Mouse (Mus musculus): ENCODE data around the gene Arfgef2.
"Not testable (repeated sequence)": the region's sequence is repeated elsewhere in the genome, so short reads cannot be mapped to it uniquely, and the experiment has no call there.

Arfgef2 gene

DNA sequence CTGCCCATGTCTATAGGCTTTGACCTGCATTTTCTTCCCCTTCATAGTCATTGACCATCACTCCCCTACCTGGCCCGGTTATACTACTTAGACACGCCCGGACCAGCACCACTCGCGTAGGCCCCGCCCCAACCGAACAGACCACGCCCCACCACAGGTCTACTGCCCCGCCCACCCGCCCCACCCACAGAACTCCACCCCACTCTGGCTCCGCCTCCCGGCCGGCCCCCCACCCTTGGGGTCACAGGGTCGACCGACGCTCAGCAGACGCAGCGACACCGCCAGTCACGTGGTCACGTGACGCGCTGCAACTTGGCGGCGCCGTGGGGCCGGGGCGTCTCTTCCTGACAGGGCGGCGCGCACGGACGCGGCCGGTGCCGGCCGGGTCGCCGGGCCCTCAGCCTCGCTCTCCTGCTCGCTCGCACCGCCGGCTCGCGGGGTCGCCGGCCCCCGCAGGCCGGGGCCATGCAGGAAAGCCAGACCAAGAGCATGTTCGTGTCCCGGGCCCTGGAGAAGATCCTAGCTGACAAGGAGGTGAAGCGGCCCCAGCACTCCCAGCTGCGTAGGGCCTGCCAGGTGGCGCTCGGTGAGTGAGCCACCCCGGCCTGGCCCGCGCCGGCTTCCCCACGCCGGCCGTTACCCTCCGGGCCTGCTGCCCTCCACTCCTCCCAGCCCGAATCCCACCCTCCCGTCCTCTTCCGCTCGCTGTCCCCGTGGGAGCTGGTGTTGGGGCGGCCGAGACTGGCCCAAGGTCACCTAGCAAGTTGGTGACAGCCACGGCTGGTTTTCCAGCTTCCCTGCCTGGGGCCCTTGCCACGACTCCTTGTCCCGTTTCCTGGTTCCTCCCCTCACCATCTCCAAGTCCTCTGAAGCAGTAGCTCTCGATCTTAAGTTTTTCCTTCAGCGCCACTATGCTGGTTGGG, at the start of gene Arfgef2:
TSS of gene Arfgef2 (plus strand) at position 339 of the 923 bp plus-strand sequence.
- in situ Hi-C loops (cut with MboI, MseI): no loop called here

DNA sequence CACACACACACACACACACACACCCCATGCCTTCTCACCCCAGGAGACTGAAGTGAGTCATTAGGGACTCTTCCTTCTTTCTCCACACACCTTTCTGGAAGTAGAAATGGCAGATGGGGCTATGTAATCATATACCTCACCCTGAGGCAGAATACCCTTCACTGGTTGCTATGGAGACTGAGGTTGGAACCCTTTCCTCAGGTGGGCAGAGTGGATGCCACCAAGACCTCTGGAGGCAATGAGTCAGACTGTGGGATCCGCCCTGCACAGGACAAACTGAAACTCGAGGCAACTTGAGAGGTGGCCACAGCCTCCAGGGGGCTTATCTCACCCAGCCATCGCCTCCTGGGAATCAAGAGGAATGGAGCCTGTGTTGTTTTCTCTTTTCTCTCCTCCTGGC, 47.4 kb upstream of the Arfgef2 start:
- in situ Hi-C loops (cut with MboI, MseI): no loop called here

DNA sequence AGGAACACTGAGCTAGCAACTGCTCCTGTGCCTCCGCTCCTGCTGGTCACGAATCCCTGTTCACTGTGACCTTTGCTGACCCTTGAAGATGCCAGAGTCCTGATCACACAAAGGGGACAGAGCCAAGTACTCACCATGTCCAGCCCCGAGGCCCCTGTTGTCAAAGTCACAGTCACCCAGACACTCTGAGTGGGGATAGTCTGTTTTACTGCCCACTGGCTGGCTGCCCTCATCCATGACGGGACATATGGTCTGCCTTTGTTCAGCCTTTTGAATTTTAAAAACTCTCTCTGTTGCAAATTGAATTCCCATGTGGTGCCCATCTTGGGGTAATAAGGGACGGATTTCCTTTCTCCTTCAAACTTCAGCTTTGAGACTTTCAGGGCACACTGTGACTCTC, 41.3 kb upstream of the Arfgef2 start:
- in situ Hi-C loops (cut with MboI, MseI): no loop called here

DNA sequence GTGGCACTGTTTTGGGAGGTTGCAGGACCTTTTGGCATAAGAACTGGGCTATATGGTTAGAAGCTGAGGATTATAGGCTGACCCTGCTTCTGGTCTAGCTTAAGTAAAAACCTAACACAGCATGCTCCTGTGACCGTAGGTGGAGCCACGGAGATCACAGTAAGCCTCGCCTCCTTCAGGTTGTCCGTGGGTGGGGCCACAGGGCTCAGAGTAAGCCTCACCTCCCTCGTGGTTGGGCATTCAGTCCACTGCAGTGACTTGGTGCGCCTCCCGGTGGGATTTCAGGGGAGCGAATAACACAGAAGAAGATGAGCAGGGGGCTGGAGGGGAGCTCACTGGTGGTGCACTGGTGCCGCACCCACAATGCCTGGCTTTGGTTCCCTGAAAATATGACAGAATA, 37.8 kb upstream of the Arfgef2 start:
- in situ Hi-C loops (cut with MboI, MseI): no loop called here

DNA sequence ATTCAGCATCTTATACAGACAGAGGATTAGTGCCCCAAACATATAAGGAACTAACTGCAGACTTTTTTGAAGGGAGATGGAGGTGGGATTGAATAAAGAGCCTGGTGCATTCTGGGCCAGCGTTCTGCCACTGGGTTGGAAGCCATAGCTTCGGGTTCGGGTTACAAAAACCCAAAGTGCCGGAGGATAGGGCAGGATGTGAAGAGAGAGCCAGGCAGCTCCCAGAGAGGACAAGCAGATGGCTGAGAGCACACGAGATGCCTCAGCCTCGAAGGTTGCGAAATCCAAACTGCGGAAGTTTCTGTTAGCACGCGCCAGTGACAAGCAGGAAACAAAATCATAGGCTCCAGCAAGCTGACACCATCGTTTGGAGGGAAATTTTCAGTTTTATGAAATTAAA, 34.0 kb upstream of the Arfgef2 start:
- in situ Hi-C loops (cut with MboI, MseI): loop anchor here in 1 of 2 experiments (10.0 kb wide), 1 partner anchor 57 kb away; the partner anchor contains the start of gene Prex1

DNA sequence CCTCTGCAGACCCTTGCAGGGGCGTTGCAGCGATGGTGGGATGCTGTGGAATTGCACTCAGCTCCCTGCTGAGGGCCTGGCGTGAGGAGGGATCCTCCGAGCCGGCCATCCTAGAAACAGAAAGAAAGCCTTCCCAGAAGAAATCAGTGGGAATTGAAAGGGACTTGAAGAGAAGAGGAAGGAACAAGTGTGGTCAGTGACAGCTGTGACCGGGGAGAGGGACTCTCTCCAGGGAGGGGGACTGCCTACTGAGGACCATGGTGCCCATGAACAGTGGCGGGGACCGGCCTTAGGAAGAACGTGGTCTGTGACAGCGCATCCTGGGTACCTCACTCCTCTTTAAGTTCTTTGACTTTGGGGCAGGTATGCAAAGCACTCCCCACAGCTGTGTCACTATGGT, 31.8 kb upstream of the Arfgef2 start:
- in situ Hi-C loops (cut with MboI, MseI): loop anchor here in 1 of 2 experiments (10.0 kb wide), 1 partner anchor 59 kb away; the partner anchor contains the start of gene Prex1

DNA sequence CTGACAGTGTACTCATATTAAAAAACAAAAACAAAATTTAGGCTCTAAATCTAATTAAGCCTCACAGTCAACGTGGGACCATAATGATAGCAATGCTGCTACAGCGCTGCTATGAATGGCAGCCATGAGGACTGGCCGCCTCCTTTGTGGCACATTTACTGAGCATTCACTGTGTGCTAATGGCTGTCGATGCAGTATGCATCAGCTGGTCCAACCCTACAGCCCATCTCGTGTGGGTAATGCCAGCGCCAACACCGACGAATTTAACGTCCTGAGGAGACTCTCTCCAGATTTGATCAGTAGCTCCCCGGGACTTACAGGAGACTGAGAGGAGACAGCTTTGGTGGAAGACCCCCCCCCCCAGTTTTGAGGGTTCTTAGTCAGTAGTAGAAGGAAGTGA, 31.1 kb upstream of the Arfgef2 start:
- in situ Hi-C loops (cut with MboI, MseI): loop anchor here in 1 of 2 experiments (10.0 kb wide), 1 partner anchor 59 kb away; the partner anchor contains the start of gene Prex1

DNA sequence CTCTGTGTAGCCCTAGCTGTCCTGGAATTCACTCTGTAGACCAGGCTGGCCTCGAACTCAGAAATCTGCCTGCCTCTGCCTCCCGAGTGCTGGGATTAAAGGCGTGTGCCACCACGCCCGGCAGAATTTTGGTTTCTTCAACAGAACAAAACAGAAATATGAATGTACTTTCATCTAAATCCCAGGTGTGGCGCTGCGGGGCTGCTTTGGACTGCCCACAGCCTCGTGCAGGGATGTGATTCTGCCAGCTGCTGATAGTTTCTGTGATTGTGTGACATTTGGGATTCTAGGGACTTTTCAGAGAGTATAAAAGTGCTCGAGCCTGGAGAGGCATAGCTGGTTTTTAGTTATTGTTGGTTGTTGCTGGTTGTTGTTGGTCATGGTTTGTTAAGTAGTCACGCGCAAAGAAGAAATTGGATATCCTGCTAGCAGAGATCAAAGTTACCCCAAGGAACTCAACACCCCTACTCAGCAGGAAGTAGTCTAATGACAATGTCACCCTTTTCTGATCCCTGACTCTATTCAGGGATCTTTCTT, 30.0 kb upstream of the Arfgef2 start:
- in situ Hi-C loops (cut with MboI, MseI): loop anchor here (5.0 to 10.0 kb wide), 2 partner anchors 58 to 61 kb away; partner anchors contain the start of gene Prex1 (in 1 of the 2)

DNA sequence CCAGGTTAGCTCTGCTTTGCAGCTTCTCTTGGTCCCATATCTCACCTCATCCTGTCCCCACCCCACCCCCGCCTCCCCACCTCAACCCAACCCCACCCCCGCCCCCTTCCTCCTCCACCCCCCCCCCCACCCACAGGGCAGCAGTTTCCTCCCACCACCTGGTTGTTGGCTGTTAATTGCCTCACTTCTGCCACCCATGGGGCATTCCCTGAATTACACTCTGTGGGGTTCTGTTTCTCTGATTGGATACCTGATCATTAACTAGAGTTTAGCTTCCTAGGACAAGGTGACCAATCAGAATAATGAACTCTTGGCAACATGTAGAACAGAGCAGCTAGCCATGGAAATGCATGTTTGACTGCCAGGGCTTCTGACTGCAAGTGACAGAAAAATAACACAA, 29.1 kb upstream of the Arfgef2 start:
- in situ Hi-C loops (cut with MboI, MseI): loop anchor here (5.0 to 10.0 kb wide), 2 partner anchors 59 to 61 kb away; partner anchors contain the start of gene Prex1 (in 1 of the 2)

DNA sequence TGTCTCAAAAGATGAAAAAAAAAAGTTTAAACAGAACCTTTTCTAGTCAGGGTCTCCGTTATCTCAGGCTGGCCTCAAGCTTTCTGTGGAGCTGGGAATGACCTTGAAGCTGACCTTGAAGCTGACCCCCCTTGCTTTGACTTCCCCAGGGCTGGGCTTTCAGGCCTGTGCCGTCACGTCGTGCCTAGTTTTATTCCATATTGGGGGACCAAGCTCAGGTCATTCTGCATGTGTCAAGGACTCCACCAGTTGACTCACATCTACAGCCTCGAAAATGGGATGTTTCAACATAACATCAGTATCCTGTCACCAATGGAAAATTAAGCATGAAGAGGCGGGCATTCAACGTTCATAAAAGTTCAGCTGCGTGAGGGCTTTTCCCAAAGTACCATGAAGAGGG, 25.4 kb upstream of the Arfgef2 start:
- in situ Hi-C loops (cut with MboI, MseI): loop anchor here (5.0 to 10.0 kb wide), 3 partner anchors 63 to 183 kb away; partner anchors contain the start of gene Prex1 (in 1 of the 2)

DNA sequence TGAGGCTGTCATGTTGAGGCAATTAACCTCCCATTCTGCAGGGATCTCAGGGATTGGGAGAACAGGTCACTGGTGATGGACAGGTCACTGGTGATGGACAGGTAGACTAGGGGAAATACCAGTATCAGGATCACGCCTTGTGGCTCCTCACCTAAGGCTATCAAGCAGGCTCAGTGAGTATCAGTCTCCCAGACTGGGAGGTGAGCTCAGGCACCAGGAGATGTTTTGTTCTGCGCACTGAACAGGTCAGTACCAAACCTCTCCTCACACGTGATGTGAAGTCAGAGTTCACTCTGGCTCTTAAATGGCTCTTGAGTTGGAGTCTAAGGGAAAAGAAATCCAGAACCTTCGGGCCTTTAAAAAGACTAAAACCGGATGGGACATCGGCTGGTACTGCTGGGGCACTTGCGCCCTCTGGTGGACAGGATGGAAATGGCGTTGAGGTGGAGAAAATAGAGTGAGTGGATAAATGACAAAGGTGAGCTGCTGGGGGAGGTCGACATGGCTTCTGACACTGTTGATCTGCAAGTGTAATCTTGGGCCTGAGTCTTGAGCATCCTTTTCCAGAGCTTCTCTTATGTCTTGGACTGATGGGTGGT, 24.3 kb upstream of the Arfgef2 start:
- in situ Hi-C loops (cut with MboI, MseI): loop anchor here (5.0 kb wide), 1 partner anchor 184 kb away; no protein-coding TSS in a partner anchor

DNA sequence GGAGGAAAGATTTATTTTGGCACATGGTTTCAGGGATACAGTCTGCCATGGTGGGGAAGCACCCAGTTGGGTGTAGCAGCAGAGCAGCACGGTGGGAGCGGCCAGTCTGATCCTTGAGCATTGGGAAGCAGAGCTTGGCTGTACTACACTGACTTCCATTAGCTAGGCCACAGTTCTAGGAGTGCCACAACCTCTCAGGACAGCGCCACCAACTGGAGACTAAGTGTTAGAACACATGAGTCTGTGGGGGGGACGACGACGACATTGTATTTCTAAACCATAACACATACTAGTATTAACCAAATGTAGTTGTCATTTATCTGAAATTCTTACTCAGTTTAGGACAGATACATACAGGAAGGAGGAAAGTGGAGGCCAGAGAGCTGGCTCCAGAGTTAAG, 21.0 kb upstream of the Arfgef2 start:
- in situ Hi-C loops (cut with MboI, MseI): loop anchor here (5.0 kb wide), 1 partner anchor 187 kb away; no protein-coding TSS in a partner anchor

DNA sequence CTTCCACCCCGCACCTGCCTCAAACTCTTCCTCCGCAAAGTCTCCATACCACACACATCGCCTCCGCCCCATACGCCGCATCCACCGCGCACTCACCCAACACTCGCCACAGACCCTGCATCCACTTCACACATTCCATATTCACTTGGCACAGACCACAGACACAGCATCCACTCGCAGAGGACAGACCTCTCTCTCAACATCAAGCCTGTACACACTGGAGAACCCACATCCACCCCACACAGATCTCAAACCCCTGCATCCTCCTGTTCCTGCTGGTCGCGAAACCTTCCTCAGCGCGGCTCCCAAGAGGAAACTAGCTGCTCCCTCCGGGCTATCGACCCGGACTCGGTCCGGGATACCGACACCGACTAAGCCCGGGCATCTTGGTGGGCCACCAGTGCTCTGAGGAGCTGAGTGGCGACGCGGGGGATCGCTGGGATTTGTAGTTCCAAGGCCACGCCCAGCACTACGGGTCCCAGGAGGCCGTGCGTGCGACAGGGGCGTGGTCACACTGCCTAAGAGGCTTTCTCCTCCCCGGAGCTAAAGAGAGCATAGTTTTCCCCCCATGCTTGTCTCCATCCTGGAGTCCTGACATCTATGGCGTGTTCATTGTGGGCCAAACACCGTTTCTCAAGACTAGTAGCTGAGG, 18.9 kb upstream of the Arfgef2 start:
- in situ Hi-C loops (cut with MboI, MseI): no loop called here

DNA sequence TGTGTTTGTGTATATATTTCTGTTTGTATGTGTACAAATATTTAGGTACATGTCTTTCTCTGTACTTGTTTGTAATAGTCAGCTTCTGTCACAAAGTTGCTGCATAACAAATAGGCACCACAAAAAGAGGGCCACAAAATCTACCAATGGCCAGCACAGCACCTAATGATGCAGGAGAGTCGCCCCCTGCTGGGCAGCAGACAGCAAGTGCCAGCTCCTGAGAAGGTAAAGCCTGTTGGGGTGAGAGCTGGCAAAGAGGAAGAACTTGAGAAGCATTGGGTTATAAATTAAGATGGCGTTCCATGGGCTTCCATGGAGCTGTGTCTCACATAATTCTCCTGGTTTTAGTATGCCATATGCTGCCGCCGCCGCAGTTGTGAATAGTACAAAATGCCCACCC, 13.7 kb upstream of the Arfgef2 start:
- in situ Hi-C loops (cut with MboI, MseI): no loop called here

DNA sequence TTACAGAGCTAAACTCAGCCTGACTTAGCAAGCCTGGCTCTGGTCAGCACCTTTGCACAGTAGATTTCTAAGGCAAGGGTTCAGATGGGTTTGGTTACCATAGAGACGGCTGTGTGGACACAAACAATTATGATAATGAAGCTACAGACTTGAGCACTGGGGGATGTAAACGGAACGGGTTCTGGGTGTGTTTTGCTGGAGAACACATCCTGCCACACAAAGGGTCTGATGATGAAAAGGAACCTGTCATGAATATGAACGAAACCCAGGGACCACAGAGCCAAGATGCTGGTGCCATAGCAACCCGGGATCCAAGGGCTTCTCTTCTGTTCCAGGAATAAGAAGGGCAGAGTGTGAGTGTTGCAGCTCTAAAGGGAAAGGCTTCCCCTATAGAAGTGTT, 13.0 kb upstream of the Arfgef2 start, which contains the start of gene Trp53rkb:
TSS of gene Trp53rkb (plus strand) at position 177 of the 400 bp plus-strand sequence.
- in situ Hi-C loops (cut with MboI, MseI): no loop called here

DNA sequence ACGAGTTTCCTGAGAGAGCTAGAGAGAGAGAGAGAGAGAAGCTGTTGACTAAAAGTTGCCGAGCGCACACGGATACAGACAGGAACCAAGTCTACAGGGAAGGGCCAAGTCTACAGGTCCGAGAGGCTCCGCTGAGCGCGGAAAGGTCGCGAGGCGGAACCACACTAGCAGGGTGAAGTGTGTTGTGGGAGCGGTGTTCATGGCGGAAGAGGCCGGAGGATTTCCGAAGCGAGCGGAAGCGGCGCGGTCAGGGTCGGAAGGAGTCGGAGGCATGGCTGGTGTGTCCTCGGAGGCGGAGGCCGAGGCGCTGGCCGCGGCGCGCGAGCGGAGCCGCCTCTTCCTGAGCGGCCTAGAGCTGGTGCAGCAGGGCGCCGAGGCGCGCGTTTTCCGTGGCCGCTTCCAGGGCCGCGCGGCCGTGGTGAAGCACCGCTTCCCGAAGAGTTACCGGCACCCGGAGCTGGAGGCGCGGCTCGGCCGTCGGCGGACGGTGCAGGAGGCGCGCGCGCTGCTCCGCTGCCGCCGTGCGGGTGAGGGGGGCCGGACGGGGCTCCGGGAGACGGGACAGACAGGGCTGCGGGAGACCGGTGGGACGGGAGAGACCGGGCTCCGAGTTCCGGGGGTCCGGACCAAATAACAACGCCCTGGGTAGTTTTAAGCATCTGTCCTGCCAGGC, 11.7 kb upstream of the Arfgef2 start:
- in situ Hi-C loops (cut with MboI, MseI): not testable (repeated sequence)

DNA sequence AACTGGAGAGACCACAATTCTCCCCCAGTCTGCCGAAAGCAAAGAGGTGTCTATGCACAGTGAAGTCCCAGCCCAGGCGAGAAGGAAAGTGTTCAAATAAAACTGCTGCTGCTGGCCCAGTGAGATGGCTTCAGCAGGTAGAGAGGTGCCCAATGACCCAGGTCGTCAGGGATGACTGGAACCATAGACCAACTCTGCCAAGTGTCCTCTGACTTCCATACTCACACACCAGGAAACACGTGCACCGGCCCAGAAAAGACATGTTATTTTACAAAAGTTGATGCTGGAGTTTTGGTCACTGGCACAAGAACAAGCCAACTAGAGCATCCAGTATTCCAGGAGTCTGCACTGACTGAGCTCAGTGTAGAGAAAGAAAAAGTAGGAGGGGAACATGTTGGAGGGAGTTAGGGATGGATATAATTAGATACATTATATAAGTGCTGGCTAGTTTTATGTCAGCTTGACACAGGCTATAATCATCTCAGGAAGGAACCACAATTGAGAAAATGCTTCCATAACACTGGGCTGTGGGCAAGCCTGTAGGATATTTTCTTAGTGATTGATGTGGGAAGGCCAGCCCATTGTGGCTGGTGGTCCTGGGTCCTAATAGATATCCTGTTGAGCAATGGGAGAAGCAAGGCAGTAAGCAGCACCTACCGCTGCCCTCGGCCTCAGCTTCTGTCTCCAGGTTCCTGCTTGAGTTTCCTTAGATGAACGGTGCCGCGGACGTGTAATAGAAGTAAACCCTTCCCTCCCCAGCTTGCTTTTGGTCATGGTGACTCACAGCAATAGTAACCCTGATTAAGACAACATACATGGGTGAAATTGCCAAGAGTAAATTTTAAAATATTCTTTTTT, 5.5 kb upstream of the Arfgef2 start:
- in situ Hi-C loops (cut with MboI, MseI): loop anchor here (5.0 kb wide), 1 partner anchor 1308 kb away; the partner anchor contains the start of gene Trp53rka (in 2 of the 2)

DNA sequence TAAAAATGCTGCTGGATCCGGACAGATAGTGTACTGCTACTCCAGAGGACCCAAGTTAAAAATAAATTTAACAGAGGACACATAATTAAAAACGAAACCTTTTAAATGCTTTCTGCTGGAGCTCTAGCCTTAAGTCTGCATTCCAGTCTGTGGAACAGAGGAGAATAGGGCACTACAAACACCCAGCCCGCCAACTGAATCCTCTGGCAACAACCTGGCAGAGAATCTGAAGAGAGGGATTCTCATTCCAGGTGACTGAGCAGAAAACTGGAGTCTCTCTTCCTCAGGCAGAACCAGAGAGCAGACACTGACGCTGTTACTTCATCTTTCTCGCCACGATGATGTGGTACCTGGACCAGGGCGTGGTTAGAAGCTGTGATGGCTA, 4.9 kb upstream of the Arfgef2 start:
- in situ Hi-C loops (cut with MboI, MseI): no loop called here

DNA sequence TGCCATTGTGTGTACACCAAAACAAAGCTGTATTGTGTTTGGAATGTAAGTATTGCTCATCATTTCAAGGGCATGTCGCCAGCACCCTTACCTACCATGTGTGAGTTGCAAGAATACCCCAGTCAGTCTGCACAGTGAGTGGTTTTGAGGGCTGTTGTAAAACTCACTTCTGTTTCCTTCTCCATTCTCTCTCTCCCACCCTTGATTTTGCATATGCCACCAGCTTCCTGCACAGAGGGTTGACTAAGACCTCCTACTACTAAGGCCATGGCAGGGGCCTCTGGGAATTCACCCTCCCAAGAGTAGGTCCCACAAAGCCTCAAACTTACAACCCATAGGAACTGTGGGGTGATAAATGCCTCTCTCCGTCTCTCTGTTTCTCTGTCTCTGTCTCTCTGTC, 4.0 kb upstream of the Arfgef2 start:
- in situ Hi-C loops (cut with MboI, MseI): no loop called here

DNA sequence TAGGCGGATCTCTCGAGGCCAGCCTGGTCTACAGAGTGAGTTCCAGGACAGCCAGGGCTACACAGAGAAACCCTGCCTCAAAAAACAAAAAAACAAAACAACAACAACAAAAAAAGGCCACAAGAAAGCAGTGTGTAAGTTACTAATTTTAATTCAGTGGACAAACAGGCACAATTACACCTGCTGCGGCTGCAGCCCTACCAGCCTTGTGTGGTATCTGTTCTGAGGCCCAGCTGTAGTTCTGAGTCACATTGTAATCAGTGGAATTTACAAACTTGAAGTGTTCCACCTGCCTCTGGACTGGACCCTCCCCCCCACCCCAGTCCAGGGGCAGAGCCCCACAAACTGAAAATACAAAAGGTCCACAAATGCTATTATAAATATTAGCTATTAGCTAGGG, 2.1 kb upstream of the Arfgef2 start:
- in situ Hi-C loops (cut with MboI, MseI): no loop called here

Data from T-helper 17 cell (primary cell).